Mouse (Mus musculus): ENCODE results near the gene Filip1l. TPM values are rescaled to one million over a fixed set of nuclear protein-coding genes. Genes with fewer than 3 reads are reported as not detected.

Filip1l gene
- polyA plus RNA-seq (2012; rRNA removed), result 2.2 and 3.2 TPM in 2 replicates

DNA sequence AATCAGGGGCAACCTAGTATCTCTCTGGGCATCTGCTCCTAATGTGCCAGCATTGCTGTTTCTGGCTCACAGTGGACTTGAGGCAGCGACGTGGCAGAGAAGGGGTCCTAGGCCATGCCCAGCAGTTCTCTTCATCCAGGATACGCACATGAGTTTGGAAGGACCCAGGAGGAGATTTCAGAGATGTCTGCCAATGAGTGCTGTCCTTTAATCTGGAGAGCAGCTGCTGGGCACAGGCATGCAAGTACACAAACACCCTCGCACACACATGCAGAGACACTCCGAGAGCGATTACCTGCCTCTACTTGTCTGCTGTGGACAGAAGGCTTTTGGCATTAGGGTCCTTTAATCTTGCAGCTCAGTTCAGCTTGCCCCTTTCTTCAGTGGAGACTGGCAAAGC, at the start of gene Filip1l:
TSS of gene Filip1l (plus strand) at position 343 of the 400 bp plus-strand sequence.
- Histone ChIP-seq H3K36me3 (ENCODE audit: control insufficient read depth, insufficient read depth, low read length) (no peaks in the 10 kb centered on the region), H3K4me1 (ENCODE audit: control insufficient read depth, insufficient read depth, insufficient read length, low read length) (0 out of 2 replicates have a peak, but pooled peaks cover 2% of the 10 kb centered on the region), H3K27me3 (ENCODE audit: control insufficient read depth, insufficient read depth, low read length) (no peaks in the 10 kb centered on the region), H3K27ac (ENCODE audit: insufficient read depth, low read depth, low read length) (no peak within 1 kb of the TSS), H3K4me3 (ENCODE audit: low read depth, low read length) (no peak within 1 kb of the TSS)
- WGBS, result 95% methylated on average over 6 of the region's 6 CpGs
- TF ChIP-seq POLR2A (IDR thresholded peaks at IDR 0.05; ENCODE audit: low read depth, low read length) (no peak), CTCF (IDR thresholded peaks at IDR 0.05; ENCODE audit: extremely low read depth, insufficient read length, insufficient replicate concordance, low read depth, low read length) (no peak)

DNA sequence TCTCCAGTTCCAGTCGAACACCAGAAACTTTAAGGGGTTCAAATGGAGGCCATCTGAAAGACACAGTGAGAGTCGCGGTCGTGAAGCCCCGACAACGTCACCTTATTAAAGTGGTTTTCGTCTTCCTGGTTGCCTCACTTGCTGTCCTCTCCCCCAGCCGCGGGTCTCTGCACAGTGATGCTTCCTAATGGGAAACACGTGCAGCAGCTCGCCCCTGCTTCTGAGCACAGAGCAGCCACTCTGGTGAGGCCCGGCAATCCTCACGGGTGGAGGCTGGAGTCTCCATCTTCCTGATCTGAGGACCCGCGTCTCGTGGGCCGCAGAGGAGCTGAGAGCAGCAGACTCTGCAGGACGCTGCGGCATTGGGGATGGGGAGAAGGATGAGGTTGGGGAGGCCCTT, 49.2 kb upstream of the Filip1l start:
- Histone ChIP-seq H3K4me1 (ENCODE audit: control insufficient read depth, insufficient read depth, insufficient read length, low read length) (no peaks in the 10 kb centered on the region), H3K27ac (ENCODE audit: insufficient read depth, low read depth, low read length) (no peak overlapping the region), H3K4me3 (ENCODE audit: low read depth, low read length) (no peak overlapping the region), H3K36me3 (ENCODE audit: control insufficient read depth, insufficient read depth, low read length) (no peaks in the 10 kb centered on the region), H3K27me3 (ENCODE audit: control insufficient read depth, insufficient read depth, low read length) (no peaks in the 10 kb centered on the region)
- 86% methylated on average over 19 of the region's 19 CpGs for WGBS
- TF ChIP-seq POLR2A (IDR thresholded peaks at IDR 0.05; ENCODE audit: low read depth, low read length) (no peak), CTCF (IDR thresholded peaks at IDR 0.05; ENCODE audit: extremely low read depth, insufficient read length, insufficient replicate concordance, low read depth, low read length) (no peak)

DNA sequence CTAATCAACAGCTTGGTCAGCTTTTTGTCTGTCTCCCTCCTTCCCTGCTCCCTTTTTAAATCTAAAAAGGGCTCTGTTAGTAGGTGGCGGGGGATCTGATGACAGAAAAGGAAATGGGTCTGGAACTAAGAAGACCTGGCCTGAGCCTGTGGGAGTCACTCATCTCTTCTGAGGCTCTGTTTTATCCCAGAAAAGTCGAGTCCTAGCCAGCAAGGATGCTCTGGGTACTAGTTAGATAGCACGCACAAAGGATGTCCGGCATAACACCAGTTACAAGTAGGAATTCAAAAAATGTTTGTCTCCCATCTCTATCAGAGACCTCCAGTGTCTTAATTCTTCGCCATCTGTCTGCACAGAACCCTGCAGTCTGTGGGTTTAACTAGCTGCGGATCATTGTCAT, 47.4 kb upstream of the Filip1l start:
- Histone ChIP-seq H3K27ac (ENCODE audit: insufficient read depth, low read depth, low read length) (no peak overlapping the region), H3K36me3 (ENCODE audit: control insufficient read depth, insufficient read depth, low read length) (no peaks in the 10 kb centered on the region), H3K27me3 (ENCODE audit: control insufficient read depth, insufficient read depth, low read length) (no peaks in the 10 kb centered on the region), H3K4me3 (ENCODE audit: low read depth, low read length) (no peak overlapping the region), H3K4me1 (ENCODE audit: control insufficient read depth, insufficient read depth, insufficient read length, low read length) (no peaks in the 10 kb centered on the region)
- WGBS, result 82% methylated on average over 6 of the region's 6 CpGs
- no peak for TF ChIP-seq POLR2A (IDR thresholded peaks at IDR 0.05; ENCODE audit: low read depth, low read length)
- no peak for TF ChIP-seq CTCF (IDR thresholded peaks at IDR 0.05; ENCODE audit: extremely low read depth, insufficient read length, insufficient replicate concordance, low read depth, low read length)

DNA sequence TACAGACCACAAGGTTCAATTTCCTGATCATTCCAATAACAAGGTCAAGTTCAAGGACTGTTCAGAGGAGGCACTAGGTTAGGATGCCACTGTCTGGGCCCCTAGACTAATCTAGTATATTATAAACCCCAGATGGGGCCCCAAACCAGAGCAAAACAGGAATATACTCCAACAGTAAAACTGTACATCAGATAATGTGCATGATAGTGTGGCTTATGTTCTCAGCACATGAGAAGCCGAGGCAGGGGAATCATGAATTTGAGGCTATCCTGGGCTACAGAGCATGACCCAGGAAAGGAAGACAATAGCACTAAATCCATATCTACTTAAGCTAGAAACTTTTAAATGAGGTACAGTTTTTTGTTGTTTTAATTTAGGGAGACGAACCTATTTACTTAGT, 40.8 kb upstream of the Filip1l start:
- Histone ChIP-seq H3K4me1 (ENCODE audit: control insufficient read depth, insufficient read depth, insufficient read length, low read length) (no peaks in the 10 kb centered on the region), H3K36me3 (ENCODE audit: control insufficient read depth, insufficient read depth, low read length) (no peaks in the 10 kb centered on the region), H3K27ac (ENCODE audit: insufficient read depth, low read depth, low read length) (no peak overlapping the region), H3K27me3 (ENCODE audit: control insufficient read depth, insufficient read depth, low read length) (no peaks in the 10 kb centered on the region), H3K4me3 (ENCODE audit: low read depth, low read length) (no peak overlapping the region)
- WGBS, result 85% methylated on average over 2 of the region's 2 CpGs
- no peak for TF ChIP-seq POLR2A (IDR thresholded peaks at IDR 0.05; ENCODE audit: low read depth, low read length)
- TF ChIP-seq CTCF (IDR thresholded peaks at IDR 0.05; ENCODE audit: extremely low read depth, insufficient read length, insufficient replicate concordance, low read depth, low read length), result no peak

DNA sequence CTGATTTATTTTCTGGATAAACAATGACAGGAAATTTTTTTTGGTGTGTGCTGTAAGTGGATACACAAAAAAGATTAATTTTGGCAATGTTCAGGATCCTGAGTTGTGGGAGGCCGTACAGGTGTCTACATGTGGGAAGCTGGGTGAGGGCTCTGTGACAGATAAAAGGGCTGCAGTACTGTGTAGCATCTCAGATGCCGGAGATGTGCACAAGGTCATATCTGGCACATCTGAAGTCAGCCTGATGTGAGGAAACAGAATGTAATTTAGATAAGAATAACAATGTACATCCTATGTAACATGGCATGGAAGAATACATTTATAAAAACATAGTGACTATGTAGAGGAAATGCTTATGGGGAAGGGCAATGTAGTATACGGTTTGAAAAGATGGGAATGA, 39.4 kb upstream of the Filip1l start:
- Histone ChIP-seq H3K4me3 (ENCODE audit: low read depth, low read length) (no peak overlapping the region), H3K27ac (ENCODE audit: insufficient read depth, low read depth, low read length) (no peak overlapping the region), H3K36me3 (ENCODE audit: control insufficient read depth, insufficient read depth, low read length) (no peaks in the 10 kb centered on the region), H3K4me1 (ENCODE audit: control insufficient read depth, insufficient read depth, insufficient read length, low read length) (no peaks in the 10 kb centered on the region), H3K27me3 (ENCODE audit: control insufficient read depth, insufficient read depth, low read length) (no peaks in the 10 kb centered on the region)
- no peak for TF ChIP-seq CTCF (IDR thresholded peaks at IDR 0.05; ENCODE audit: extremely low read depth, insufficient read length, insufficient replicate concordance, low read depth, low read length)
- TF ChIP-seq POLR2A (IDR thresholded peaks at IDR 0.05; ENCODE audit: low read depth, low read length), result no peak
- WGBS, result 81% methylated on average over 3 of the region's 3 CpGs

DNA sequence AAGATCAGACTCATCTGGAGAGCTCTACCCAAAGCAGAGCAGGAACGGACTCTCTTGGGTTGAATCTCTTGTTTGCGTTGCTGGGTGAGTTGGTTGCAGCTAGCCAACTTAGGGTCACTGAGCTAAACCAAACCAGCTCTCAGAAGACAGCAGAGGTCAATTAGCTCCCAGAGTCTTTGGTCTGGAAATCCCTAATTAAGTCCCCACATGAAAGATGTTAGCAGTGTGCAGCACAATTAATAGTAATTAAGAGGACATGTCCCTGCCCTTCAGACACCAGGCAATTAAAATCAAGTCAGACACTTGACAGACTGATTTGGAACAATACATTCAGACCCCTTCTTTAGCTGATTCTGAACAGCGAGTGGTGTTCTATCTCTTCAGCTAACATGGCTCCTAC, 38.7 kb upstream of the Filip1l start:
- Histone ChIP-seq H3K4me3 (ENCODE audit: low read depth, low read length) (no peak overlapping the region), H3K36me3 (ENCODE audit: control insufficient read depth, insufficient read depth, low read length) (no peaks in the 10 kb centered on the region), H3K27me3 (ENCODE audit: control insufficient read depth, insufficient read depth, low read length) (no peaks in the 10 kb centered on the region), H3K4me1 (ENCODE audit: control insufficient read depth, insufficient read depth, insufficient read length, low read length) (no peaks in the 10 kb centered on the region), H3K27ac (ENCODE audit: insufficient read depth, low read depth, low read length) (no peak overlapping the region)
- 95% methylated on average over 3 of the region's 3 CpGs for WGBS
- no peak for TF ChIP-seq CTCF (IDR thresholded peaks at IDR 0.05; ENCODE audit: extremely low read depth, insufficient read length, insufficient replicate concordance, low read depth, low read length)
- no peak for TF ChIP-seq POLR2A (IDR thresholded peaks at IDR 0.05; ENCODE audit: low read depth, low read length)

DNA sequence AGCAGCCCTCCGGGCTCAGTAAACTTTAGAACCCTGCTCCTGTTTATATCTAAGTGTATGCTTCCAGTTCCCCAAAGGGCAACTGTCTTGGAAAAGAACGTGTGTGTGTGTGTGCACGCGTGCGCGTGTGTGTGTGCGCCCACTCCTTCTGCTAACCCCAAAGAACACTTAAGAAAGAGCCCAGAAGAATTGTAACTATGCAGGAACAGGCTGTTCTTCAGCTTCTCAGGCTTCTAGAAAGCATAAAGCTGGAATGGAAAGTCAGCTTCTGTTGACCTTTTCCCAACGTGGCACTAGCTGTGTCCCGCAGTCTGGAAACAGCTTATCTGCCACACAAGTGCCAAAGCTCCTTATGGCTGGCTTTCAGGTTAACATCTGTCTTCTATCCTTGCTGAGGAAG, 37.9 kb upstream of the Filip1l start:
- H3K27ac ChIP-seq (ENCODE audit: insufficient read depth, low read depth, low read length), result peak overlapping the region; percentile 53
- H3K4me1 ChIP-seq (ENCODE audit: control insufficient read depth, insufficient read depth, insufficient read length, low read length), result no peaks in the 10 kb centered on the region
- 84% methylated on average over 9 of the region's 9 CpGs for WGBS

More for the DNA sequence above, 37.9 kb upstream of the Filip1l start:
- TF ChIP-seq POLR2A (IDR thresholded peaks at IDR 0.05; ENCODE audit: low read depth, low read length) (no peak), CTCF (IDR thresholded peaks at IDR 0.05; ENCODE audit: extremely low read depth, insufficient read length, insufficient replicate concordance, low read depth, low read length) (no peak)
- Histone ChIP-seq H3K36me3 (ENCODE audit: control insufficient read depth, insufficient read depth, low read length) (no peaks in the 10 kb centered on the region), H3K4me3 (ENCODE audit: low read depth, low read length) (no peak overlapping the region), H3K27me3 (ENCODE audit: control insufficient read depth, insufficient read depth, low read length) (no peaks in the 10 kb centered on the region)
